Mouse (Mus musculus) ES-CJ7 (cell line): ENCODE measurements at regions not wholly inside any gene's neighbourhood (a gene's known extent, or its start where the extent isn't known, plus 50 kb on each side); places are given as distances from the start of the nearest gene placed in this dataset.

Experiments
- DNase-seq: peaks from one replicate; pipeline ENCODE4 v3.0.0; 2011; ENCODE audit warnings: low read depth, low spot score

GRCm38 (mm10) chr2:123023918-123024317 lies 258.9 kb downstream of the Sqor start:
- no peak for DNase-seq

DNA sequence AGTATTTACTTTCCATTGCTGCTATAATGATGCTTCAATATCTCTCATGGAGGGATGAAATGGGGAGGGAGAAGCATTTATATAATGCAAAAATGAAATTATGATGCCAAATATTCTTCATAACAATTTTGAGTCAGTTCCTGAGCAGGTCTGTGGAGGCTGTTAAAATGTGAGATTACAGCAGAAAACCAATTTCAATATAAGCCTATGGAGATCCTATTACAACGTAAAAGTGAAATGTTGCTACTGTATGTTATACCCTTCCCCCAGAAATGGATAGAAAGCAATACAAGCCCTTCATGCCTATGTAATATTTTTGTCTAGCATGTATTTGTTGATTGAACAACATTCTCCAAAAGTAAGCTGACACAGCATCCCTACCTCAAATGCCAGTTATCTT lies 259.3 kb downstream of the Sqor start:
- no peak for DNase-seq

GRCm38 (mm10) chr2:123024976-123025585 lies 260.0 kb downstream of the Sqor start:
- no peak for DNase-seq

GRCm38 (mm10) chr2:123047321-123047720 lies 282.3 kb downstream of the Sqor start:
- no peak for DNase-seq

- no peak for DNase-seq
Observed at GRCm38 (mm10) chr2:123064648-123065047, 299.6 kb downstream of the Sqor start.

DNA sequence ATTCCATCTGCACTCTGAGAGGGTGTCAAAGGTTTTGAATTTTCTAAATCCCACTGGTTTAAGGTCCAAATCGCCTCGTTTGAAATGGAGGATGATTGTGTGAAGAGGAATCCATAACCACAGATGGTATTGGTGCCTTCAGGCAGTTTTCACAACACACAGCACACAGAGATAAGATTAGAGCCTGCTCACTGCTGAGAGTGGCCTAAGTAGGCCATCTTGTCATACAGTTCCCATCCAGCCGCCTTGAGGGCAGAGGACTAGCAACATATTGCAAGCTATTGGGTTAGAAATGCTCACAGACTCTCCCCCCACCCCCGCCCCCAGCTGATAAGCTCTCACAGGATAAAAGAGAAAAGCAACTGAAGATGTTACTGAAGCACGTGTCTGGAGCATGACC lies 303.8 kb downstream of the Sqor start:
- DNase-seq: no peak

DNA sequence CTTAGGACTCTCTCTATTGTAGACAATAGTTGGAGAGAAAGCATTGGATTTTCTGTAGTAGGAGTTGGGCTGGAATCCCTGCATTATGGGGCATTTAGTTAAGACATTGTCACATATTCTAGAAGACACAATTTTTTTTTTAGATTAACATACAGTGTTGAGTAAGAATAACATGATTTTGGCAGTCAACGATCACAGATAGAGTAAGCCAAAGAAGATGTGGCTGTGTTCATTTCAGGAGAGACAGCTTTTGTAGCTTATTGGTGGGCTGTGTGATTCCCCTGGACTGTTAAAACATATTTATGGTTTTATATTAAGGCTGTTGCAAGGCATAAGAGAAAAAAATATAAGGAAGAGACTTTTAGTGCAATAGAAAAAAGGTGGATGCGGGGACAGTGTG lies 307.6 kb downstream of the Sqor start:
- no peak for DNase-seq

DNA sequence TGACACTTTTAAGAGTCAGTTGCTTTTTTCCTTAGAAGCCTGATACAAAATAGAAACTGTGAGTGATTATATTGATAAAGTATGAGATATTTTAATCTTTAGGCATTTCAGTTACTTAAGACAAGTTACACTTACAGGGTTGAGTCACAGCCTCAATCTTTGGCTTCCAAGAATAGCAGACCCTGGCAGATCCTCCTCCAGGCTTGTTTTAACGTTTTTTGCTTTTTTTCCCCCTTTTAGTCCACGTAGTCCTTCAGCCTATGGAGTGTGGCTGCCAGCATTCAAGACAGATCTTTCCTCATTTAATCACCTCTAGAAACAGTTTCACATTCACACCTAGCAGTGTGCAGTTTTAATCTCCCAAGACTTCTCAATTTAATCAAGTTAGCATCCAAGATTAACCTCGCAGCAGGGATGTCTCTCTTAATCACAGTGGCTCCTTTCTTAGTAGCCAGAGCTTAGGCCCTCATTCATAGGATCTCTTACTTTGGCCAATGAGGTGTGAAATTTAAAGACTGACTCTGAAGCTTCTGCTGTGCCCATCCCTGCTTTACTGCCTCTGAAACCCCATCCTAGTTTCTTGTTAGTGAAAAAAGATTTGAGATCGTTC lies 308.5 kb downstream of the Sqor start:
- no peak for DNase-seq

- DNase-seq: no peak
Observed at GRCm38 (mm10) chr2:123092726-123093125, 327.7 kb downstream of the Sqor start.

- DNase-seq: no peak
Observed at GRCm38 (mm10) chr2:123103530-123103929, 338.5 kb downstream of the Sqor start.

GRCm38 (mm10) chr2:123131496-123131895 lies 366.5 kb downstream of the Sqor start:
- peak; percentile 21 for DNase-seq

DNA sequence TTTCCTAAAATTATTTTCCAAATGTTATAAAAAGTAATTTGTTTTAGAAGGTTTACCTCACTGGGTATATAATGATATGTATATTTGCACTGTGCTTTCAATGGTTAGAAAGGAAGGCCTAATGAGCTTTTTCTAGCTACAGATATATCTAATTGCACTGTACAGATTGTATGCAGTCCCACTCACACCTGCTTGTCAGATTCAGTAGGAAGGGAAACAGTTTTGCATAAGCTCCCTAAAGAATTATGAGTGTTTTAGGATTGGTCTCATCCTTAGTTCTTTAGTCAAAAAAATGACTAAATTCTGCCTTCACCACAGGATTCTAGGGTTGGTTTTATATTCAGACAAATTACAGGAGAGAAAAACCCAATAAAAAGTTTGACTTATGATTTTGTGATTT lies 388.1 kb downstream of the Sqor start:
- DNase-seq: no peak

DNA sequence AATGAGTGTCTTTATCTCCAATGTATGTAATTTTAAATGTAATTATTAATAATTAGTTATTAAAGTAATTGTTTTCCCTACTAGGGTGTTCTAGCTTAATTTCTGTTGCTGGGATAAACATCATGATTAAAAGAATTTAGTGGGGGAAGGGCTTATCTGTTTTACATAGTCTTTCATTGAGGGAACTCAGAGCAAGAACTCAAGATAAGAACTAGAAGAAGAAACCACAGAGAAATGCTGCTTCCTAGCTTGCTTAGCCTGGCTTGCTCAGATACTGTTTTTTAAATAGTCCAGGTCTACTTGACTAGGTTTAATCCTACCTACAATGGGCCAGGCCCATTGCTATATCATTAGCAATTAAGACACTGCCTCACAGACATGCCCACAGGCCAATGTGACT lies 400.3 kb downstream of the Sqor start:
- DNase-seq: no peak

GRCm38 (mm10) chr2:123170611-123171010 lies 405.6 kb downstream of the Sqor start:
- no peak for DNase-seq

GRCm38 (mm10) chr2:123182208-123182607 lies 417.2 kb downstream of the Sqor start:
- no peak for DNase-seq

- no peak for DNase-seq
Observed at GRCm38 (mm10) chr2:123190795-123191582, 426.0 kb downstream of the Sqor start.

- DNase-seq: no peak
Observed at GRCm38 (mm10) chr2:123194533-123194932, 429.5 kb downstream of the Sqor start.
